Mouse (Mus musculus): ENCODE measurements around the gene Zfp639.

DNA sequence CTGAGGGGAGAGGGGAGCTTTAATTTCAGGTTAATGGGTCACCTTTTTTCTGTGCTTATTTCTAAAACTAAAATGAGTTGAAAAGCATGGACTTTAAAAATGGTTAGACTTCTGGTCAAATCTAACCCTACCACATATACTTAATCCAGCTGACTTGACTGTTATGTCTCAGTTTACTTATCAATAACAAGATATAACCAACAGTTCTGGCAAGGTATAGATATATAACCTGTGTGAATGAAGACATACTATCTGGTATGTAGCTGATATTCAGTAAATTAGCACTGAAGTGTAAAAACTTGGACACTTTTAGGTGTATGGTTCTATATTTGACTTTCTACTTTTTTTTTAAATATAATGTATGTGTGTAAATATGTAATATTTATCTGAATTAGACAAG, 3.5 kb downstream of the Zfp639 start:
- no peak for TF ChIP-seq CTCF (IDR thresholded peaks at IDR 0.05)
- no peak for TF ChIP-seq EP300 (IDR thresholded peaks at IDR 0.05)
